Mouse (Mus musculus) neural tube, embryonic 11.5 days (tissue): ENCODE measurements around the gene Pdcd7. TPM values are rescaled to one million over a fixed set of nuclear protein-coding genes. Genes with fewer than 3 reads are reported as not detected.
A peak's percentile ranks its signal among the peaks of the same experiment; 100 is the strongest.
"Not testable (repeated sequence)": the region's sequence is repeated elsewhere in the genome, so short reads cannot be mapped to it uniquely, and the experiment has no call there.

Experiments
- ATAC-seq: fragments of 200-750 bp; cut with Nextera tagmentation; 2 replicates; pipeline ENCODE4 v1.8.0; 2017; ENCODE audit warnings: moderate number of reproducible peaks, mild to moderate bottlenecking, moderate TSS enrichment, moderate library complexity; ENCODE audit not compliant: insufficient read depth, low FRiP score, low TSS enrichment
- DNase-seq: peaks from one replicate; pipeline ENCODE4 v3.0.0-alpha.2; 2015; ENCODE audit warnings: low spot score
- H3K27ac ChIP-seq: fragments of 300-500 bp; sonication (generic); 2 replicates; pipeline ENCODE4 v1.5.1; 2014; ENCODE audit warnings: low read depth, mild to moderate bottlenecking, low read length
- H3K27me3 ChIP-seq: fragments of 300-500 bp; sonication (generic); 2 replicates; pipeline ENCODE4 v1.6.1; 2014; ENCODE audit warnings: mild to moderate bottlenecking, low read length, mixed read lengths; ENCODE audit not compliant: control insufficient read depth, insufficient read depth
- H3K36me3 ChIP-seq: fragments of 300-500 bp; sonication (generic); 2 replicates; pipeline ENCODE4 v1.6.1; 2014; ENCODE audit warnings: mild to moderate bottlenecking, low read length, moderate library complexity, mixed read lengths; ENCODE audit not compliant: control insufficient read depth, insufficient read depth
- H3K4me1 ChIP-seq: fragments of 300-500 bp; sonication (generic); 2 replicates; pipeline ENCODE4 v1.6.1; 2014; ENCODE audit warnings: low read length, mixed read lengths; ENCODE audit not compliant: control insufficient read depth, insufficient read depth
- H3K4me2 ChIP-seq: fragments of 300-500 bp; sonication (generic); 2 replicates; pipeline ENCODE4 v1.6.1; 2014; ENCODE audit warnings: low read depth, mild to moderate bottlenecking, moderate library complexity
- H3K4me3 ChIP-seq: fragments of 300-500 bp; sonication (generic); 2 replicates; pipeline ENCODE4 v1.5.1; 2014; ENCODE audit warnings: low read depth, low read length
- H3K9ac ChIP-seq: fragments of 300-500 bp; sonication (generic); 2 replicates; pipeline ENCODE4 v1.6.1; 2014; ENCODE audit warnings: mild to moderate bottlenecking, low read length
- H3K9me3 ChIP-seq: fragments of 300-500 bp; sonication (generic); 2 replicates; pipeline ENCODE4 v1.6.1; 2016; ENCODE audit warnings: low read length; ENCODE audit not compliant: control insufficient read depth
- WGBS: fragments of 180-500 bp; shearing (Covaris S2); extraction: QIAGEN DNeasy Blood & Tissue Kit; methylation state at CpG from one replicate; pipeline ENCODE4 v1.1.7; 2014; 5-methylcytosine and 5-hydroxymethylcytosine counted together
- polyA plus RNA-seq: library from polyadenylated mRNA; unstranded; fragments of >200 nt; fragmentation: Nextera tagmentation; extraction: Ambion mirVana; gene quantifications from 2 replicates; pipeline ENCODE4 v1.2.1, GENCODE M21; 2014

The Pdcd7 gene
- polyA plus RNA-seq, 1 experiment from 2014 or later: 14.3 TPM

GRCm38 (mm10) chr9:65312669-65313357, 33.1 kb upstream of the Pdcd7 start:
- Histone ChIP-seq H3K36me3 (peaks cover 9% of the 10 kb centered on the region), H3K4me3 (no peak overlapping the region), H3K4me2 (no peak overlapping the region), H3K9ac (no peak overlapping the region), H3K27me3 (no peaks in the 10 kb centered on the region), H3K4me1 (no peaks in the 10 kb centered on the region), H3K9me3 (no peaks in the 10 kb centered on the region), H3K27ac (no peak overlapping the region)
- WGBS: 97% methylated on average over 4 of the region's 4 CpGs
- ATAC-seq: no peak
- DNase-seq: peak; percentile 12

GRCm38 (mm10) chr9:65313846-65314245, 32.1 kb upstream of the Pdcd7 start:
- Histone ChIP-seq H3K36me3 (peaks cover 9% of the 10 kb centered on the region), H3K27ac (no peak overlapping the region), H3K9ac (no peak overlapping the region), H3K4me3 (no peak overlapping the region), H3K4me1 (no peaks in the 10 kb centered on the region), H3K9me3 (no peaks in the 10 kb centered on the region), H3K4me2 (no peak overlapping the region), H3K27me3 (no peaks in the 10 kb centered on the region)
- no peak for ATAC-seq
- 100% methylated on average over 1 of the region's 1 CpGs for WGBS
- DNase-seq: no peak

- no peak overlapping the region for H3K27ac ChIP-seq
- H3K9ac ChIP-seq: no peak overlapping the region
- peaks cover 8% of the 10 kb centered on the region for H3K36me3 ChIP-seq
- no peak overlapping the region for H3K4me3 ChIP-seq
- no peaks in the 10 kb centered on the region for H3K9me3 ChIP-seq
- H3K4me2 ChIP-seq: no peak overlapping the region
- no peak for ATAC-seq
- 92% methylated on average over 11 of the region's 11 CpGs for WGBS
- H3K4me1 ChIP-seq: no peaks in the 10 kb centered on the region
- H3K27me3 ChIP-seq: no peaks in the 10 kb centered on the region
- no peak for DNase-seq
Measured at GRCm38 (mm10) chr9:65322255-65322900, 23.5 kb upstream of the Pdcd7 start.

GRCm38 (mm10) chr9:65325971-65326370, 19.9 kb upstream of the Pdcd7 start:
- Histone ChIP-seq H3K27ac (no peak overlapping the region), H3K9me3 (no peaks in the 10 kb centered on the region), H3K9ac (no peak overlapping the region), H3K4me3 (no peak overlapping the region), H3K36me3 (peaks cover 11% of the 10 kb centered on the region), H3K4me2 (no peak overlapping the region), H3K27me3 (no peaks in the 10 kb centered on the region), H3K4me1 (no peaks in the 10 kb centered on the region)
- DNase-seq: no peak
- no peak for ATAC-seq

- peaks cover 11% of the 10 kb centered on the region for H3K36me3 ChIP-seq
- 91% methylated on average over 2 of the region's 2 CpGs for WGBS
- no peaks in the 10 kb centered on the region for H3K9me3 ChIP-seq
- H3K9ac ChIP-seq: no peak overlapping the region
- DNase-seq: no peak
- no peaks in the 10 kb centered on the region for H3K27me3 ChIP-seq
- ATAC-seq: no peak
- no peak overlapping the region for H3K4me3 ChIP-seq
- H3K4me2 ChIP-seq: no peak overlapping the region
- H3K4me1 ChIP-seq: no peaks in the 10 kb centered on the region
- H3K27ac ChIP-seq: no peak overlapping the region
Measured at GRCm38 (mm10) chr9:65327371-65327770, 18.5 kb upstream of the Pdcd7 start.

- Histone ChIP-seq H3K27ac (no peak overlapping the region), H3K9ac (no peak overlapping the region), H3K4me2 (no peak overlapping the region), H3K36me3 (no peaks in the 10 kb centered on the region), H3K9me3 (no peaks in the 10 kb centered on the region), H3K4me1 (no peaks in the 10 kb centered on the region), H3K4me3 (no peak overlapping the region), H3K27me3 (no peaks in the 10 kb centered on the region)
- ATAC-seq: no peak
- no peak for DNase-seq
- WGBS: 83% methylated on average over 5 of the region's 5 CpGs
Measured at GRCm38 (mm10) chr9:65333958-65334357, 11.9 kb upstream of the Pdcd7 start.

GRCm38 (mm10) chr9:65339146-65339545, 6.8 kb upstream of the Pdcd7 start:
- Histone ChIP-seq H3K27ac (no peak overlapping the region), H3K4me1 (no peaks in the 10 kb centered on the region), H3K9ac (no peak overlapping the region), H3K9me3 (no peaks in the 10 kb centered on the region), H3K4me2 (no peak overlapping the region), H3K4me3 (no peak overlapping the region), H3K36me3 (no peaks in the 10 kb centered on the region), H3K27me3 (no peaks in the 10 kb centered on the region)
- DNase-seq: no peak
- WGBS: 85% methylated on average over 4 of the region's 4 CpGs
- ATAC-seq: no peak

- 78% methylated on average over 2 of the region's 2 CpGs for WGBS
- Histone ChIP-seq H3K9ac (no peak overlapping the region), H3K4me3 (no peak overlapping the region), H3K27me3 (no peaks in the 10 kb centered on the region), H3K27ac (no peak overlapping the region), H3K4me1 (no peaks in the 10 kb centered on the region), H3K4me2 (no peak overlapping the region), H3K36me3 (no peaks in the 10 kb centered on the region), H3K9me3 (no peaks in the 10 kb centered on the region)
- ATAC-seq (no peak), DNase-seq (no peak)
Measured at GRCm38 (mm10) chr9:65340414-65340813, 5.5 kb upstream of the Pdcd7 start.

- H3K27me3 ChIP-seq, H3K36me3 ChIP-seq, ATAC-seq, DNase-seq, H3K9me3 ChIP-seq: not testable (repeated sequence)
- 70% methylated on average over 11 of the region's 11 CpGs for WGBS
- Histone ChIP-seq H3K4me2 (peak overlapping the region; percentile 92), H3K4me3 (peak overlapping the region; percentile 99), H3K27ac (peak overlapping the region; percentile 91; the same call in 1 of the 2 replicates), H3K4me1 (peaks cover 11% of the 10 kb centered on the region), H3K9ac (peak overlapping the region; percentile 93)
Measured at GRCm38 (mm10) chr9:65345439-65345838, 465 bp upstream of the Pdcd7 start.
